Mouse (Mus musculus) kidney, embryonic 14.5 days (tissue): ENCODE measurements around the gene Rfx1. TPM values are rescaled to one million over a fixed set of nuclear protein-coding genes. Genes with fewer than 3 reads are reported as not detected.

Experiments
- ATAC-seq: fragments of 200-750 bp; cut with Nextera tagmentation; 2 replicates; pipeline ENCODE4 v1.8.0; 2017; ENCODE audit warnings: moderate number of reproducible peaks, mild to moderate bottlenecking, moderate TSS enrichment, moderate library complexity; ENCODE audit not compliant: low FRiP score, low TSS enrichment
- H3K27ac ChIP-seq: fragments of 300-500 bp; sonication (generic); 2 replicates; pipeline ENCODE4 v1.5.1; 2014; ENCODE audit warnings: low read depth, mild to moderate bottlenecking, low read length, moderate library complexity, mixed read lengths
- H3K27me3 ChIP-seq: fragments of 300-500 bp; sonication (generic); 2 replicates; pipeline ENCODE4 v1.6.1; 2014; ENCODE audit warnings: mild to moderate bottlenecking, low read length; ENCODE audit not compliant: control insufficient read depth, insufficient read depth
- H3K36me3 ChIP-seq: fragments of 300-500 bp; sonication (generic); 2 replicates; pipeline ENCODE4 v1.6.1; 2014; ENCODE audit warnings: low read length, mixed read lengths; ENCODE audit not compliant: control insufficient read depth, insufficient read depth
- H3K4me1 ChIP-seq: fragments of 300-500 bp; sonication (generic); 2 replicates; pipeline ENCODE4 v1.6.1; 2014; ENCODE audit warnings: low read length, mixed read lengths; ENCODE audit not compliant: control insufficient read depth, insufficient read depth
- H3K4me2 ChIP-seq: fragments of 300-500 bp; sonication (generic); replicated peaks from 2 replicates; pipeline ENCODE4 v1.6.1; 2014; ENCODE audit warnings: low read depth, mild to moderate bottlenecking, low read length
- H3K4me3 ChIP-seq: fragments of 300-500 bp; sonication (generic); 2 replicates; pipeline ENCODE4 v1.5.1; 2014; ENCODE audit warnings: mild to moderate bottlenecking, low read length
- H3K9ac ChIP-seq: fragments of 300-500 bp; sonication (generic); 2 replicates; pipeline ENCODE4 v1.6.1; 2014; ENCODE audit warnings: low read depth, mild to moderate bottlenecking, low read length, moderate library complexity
- H3K9me3 ChIP-seq: fragments of 300-500 bp; sonication (generic); 2 replicates; pipeline ENCODE4 v1.6.1; 2016; ENCODE audit warnings: low read length; ENCODE audit not compliant: control insufficient read depth
- WGBS: fragments of 180-500 bp; shearing (Covaris S2); extraction: QIAGEN DNeasy Blood & Tissue Kit; methylation state at CpG from one replicate; pipeline ENCODE4 v1.1.7; 2014; 5-methylcytosine and 5-hydroxymethylcytosine counted together
- polyA plus RNA-seq: library from polyadenylated mRNA; unstranded; fragments of >200 nt; fragmentation: Nextera tagmentation; extraction: Ambion mirVana; gene quantifications from 2 replicates; pipeline ENCODE4 v1.2.1, GENCODE M21; 2014

Gene Rfx1
- polyA plus RNA-seq, 1 experiment from 2014 or later, result 13.7 TPM

DNA sequence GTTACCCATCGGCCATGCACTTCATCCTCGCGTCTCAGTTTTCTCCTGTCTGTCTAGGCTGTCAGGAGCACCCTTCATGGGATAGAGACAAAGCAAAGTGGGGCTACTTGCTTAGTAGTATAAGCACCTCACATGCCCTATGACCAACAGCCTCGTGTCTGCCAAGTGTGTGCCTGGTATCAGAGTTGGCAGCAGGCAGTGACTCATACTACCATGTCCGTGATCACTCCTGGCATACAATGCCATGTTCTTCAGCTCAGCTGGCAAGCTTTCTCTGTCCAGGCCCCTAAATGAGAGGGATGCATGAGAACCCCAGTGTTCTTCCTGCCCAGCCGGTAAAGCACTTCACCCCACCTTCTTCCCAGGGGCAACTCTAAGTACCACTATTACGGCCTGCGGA, 24.0 kb downstream of the Rfx1 start:
- Histone ChIP-seq H3K27me3 (no peaks in the 10 kb centered on the region), H3K9me3 (no peaks in the 10 kb centered on the region), H3K9ac (no peak overlapping the region), H3K27ac (no peak overlapping the region), H3K4me1 (no peaks in the 10 kb centered on the region), H3K4me3 (no peak overlapping the region), H3K36me3 (peaks cover 81% of the 10 kb centered on the region), H3K4me2 (no peak overlapping the region)
- ATAC-seq, result no peak
- 89% methylated on average over 8 of the region's 8 CpGs for WGBS

DNA sequence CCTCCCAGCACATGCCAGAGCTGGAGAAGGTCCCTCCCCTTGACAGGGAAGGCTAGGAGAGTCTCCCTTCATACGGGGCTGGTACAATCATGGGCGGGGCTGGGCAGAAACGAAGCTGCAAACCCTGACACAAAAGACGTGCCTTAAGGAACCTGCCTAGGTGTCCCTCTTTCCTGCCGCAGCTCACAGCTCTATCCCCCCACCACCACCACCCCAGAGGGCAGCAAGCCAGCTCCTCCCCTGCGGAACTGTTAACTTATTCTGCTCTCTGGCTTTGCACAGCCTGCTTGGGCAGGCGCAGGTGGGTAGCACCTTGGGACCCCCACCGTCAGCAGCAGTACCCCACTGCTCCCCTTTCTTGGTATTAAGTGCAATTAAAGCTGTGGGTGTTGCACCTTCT, 29.4 kb downstream of the Rfx1 start:
- no peak overlapping the region for H3K9ac ChIP-seq
- no peak overlapping the region for H3K4me3 ChIP-seq
- no peak overlapping the region for H3K27ac ChIP-seq
- WGBS, result 70% methylated on average over 8 of the region's 8 CpGs
- no peaks in the 10 kb centered on the region for H3K27me3 ChIP-seq
- peaks cover 70% of the 10 kb centered on the region for H3K36me3 ChIP-seq
- no peaks in the 10 kb centered on the region for H3K9me3 ChIP-seq
- H3K4me2 ChIP-seq, result no peak overlapping the region
- ATAC-seq, result no peak
- H3K4me1 ChIP-seq, result no peaks in the 10 kb centered on the region

DNA sequence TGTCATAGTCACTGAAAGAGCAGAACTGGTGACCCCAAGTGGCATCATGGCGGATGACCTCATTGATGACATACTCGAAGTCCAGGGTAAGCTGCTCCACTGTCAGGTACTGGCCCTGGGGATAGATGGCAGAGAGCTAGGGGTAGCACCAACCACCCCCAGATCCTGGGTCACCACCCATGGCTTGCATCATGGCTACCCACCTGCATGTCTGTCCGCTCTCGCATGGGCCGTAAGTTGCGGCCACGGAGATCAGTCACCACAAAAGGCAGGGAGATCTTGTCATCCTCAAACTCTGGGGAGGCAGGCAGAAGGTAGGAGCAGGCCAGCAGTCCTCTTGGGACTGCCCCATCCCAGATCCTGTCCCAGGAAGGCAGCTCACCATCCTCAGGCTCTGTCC, 31.7 kb downstream of the Rfx1 start:
- 92% methylated on average over 7 of the region's 7 CpGs for WGBS
- Histone ChIP-seq H3K4me2 (no peak overlapping the region), H3K27ac (no peak overlapping the region), H3K4me3 (no peak overlapping the region), H3K4me1 (peaks cover 8% of the 10 kb centered on the region), H3K9me3 (no peaks in the 10 kb centered on the region), H3K9ac (no peak overlapping the region), H3K27me3 (no peaks in the 10 kb centered on the region), H3K36me3 (peaks cover 67% of the 10 kb centered on the region)
- ATAC-seq, result no peak

DNA sequence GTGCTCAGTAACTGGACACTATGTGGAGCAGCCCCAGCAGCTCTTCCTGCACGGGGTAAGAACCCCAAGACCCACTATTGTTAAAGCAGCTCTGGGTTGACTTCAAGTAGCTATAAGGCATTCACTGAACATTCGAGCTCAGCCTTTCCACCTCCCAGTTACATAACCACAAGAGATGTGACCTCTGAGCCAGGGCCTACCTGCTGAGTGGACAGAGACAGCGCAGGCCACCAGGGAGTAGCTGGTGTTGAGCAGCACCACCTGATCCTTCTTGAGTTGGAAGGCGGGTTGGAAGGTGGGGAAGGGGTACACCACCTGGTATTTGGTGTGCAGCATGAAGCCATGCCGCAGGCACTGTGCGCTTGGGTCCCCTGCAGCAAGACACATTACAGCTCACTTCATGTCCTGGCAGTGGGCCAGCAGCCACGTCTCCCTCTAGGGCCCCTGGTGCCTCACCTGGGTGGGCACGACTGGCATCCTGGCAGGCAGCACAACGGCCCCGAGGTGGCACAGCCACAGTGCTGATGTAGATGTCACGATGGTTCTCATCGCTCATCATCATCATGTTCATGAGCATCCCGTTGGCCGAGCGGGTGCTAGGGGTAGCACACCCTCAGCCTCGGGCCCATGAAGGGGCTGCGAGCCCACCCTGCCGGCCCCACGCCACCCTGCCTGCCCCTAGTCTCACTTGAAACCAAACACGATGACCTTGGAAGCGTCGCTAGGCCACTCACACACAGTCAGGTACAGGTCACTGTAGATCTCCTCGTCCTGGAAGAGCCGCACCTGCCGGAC, 35.0 kb downstream of the Rfx1 start:
- ATAC-seq, result no peak
- Histone ChIP-seq H3K4me2 (no peak overlapping the region), H3K9me3 (no peaks in the 10 kb centered on the region), H3K27ac (no peak overlapping the region), H3K9ac (no peak overlapping the region), H3K4me1 (peaks cover 13% of the 10 kb centered on the region), H3K27me3 (no peaks in the 10 kb centered on the region), H3K36me3 (peaks cover 38% of the 10 kb centered on the region), H3K4me3 (no peak overlapping the region)
- 95% methylated on average over 25 of the region's 25 CpGs for WGBS

DNA sequence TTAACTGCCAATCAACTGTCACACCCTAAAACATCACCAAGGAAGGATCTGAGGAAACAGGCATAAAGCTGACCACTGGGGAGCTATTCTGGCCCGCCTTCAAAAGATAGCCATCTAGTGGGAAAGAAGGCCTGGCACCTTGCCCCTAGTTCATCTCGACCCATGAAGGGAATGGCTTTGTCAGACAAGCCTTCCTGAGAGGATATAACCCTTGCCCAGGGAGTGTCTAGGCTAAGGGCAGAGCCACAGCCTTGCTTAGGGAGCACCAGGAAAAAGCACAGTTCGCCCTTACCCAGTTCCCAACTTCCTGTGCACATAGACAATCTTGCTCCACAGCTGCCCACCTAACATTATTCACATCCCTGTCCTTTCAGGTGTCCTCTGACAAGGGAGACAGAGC, 37.0 kb downstream of the Rfx1 start:
- H3K4me3 ChIP-seq, result peak overlapping the region; percentile 52
- H3K27ac ChIP-seq, result peak overlapping the region; percentile 2; the same call in 1 of the 2 replicates
- WGBS, result 45% methylated on average over 3 of the region's 3 CpGs
- ATAC-seq, result no peak
- peaks cover 18% of the 10 kb centered on the region for H3K36me3 ChIP-seq
- H3K27me3 ChIP-seq, result no peaks in the 10 kb centered on the region
- H3K9me3 ChIP-seq, result no peaks in the 10 kb centered on the region
- H3K9ac ChIP-seq, result peak overlapping the region; percentile 67; the same call in 1 of the 2 replicates
- peaks cover 13% of the 10 kb centered on the region for H3K4me1 ChIP-seq
- H3K4me2 ChIP-seq, result peak overlapping the region; percentile 55

DNA sequence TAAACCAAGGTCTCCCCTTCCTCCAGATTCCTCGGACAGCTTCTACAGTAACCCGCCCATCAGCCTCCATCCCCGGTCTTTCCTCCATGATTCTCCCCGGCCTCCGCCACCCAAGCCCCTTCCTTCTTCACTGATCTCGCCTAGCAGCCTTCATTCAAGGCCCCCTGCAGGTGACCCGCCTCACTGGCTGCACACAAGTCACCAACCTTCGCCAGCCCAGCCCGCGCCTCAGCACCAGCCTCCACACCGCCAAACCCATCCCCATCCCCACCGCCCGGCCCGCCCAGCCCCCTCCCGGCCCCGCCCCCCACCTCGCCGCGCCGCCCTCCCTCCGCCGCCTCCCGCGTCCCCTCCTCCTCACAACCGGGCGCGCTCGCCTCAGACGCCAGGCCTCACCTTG, 37.6 kb downstream of the Rfx1 start:
- peak overlapping the region; percentile 52 for H3K4me3 ChIP-seq
- peaks cover 14% of the 10 kb centered on the region for H3K36me3 ChIP-seq
- peak overlapping the region; percentile 67 for H3K9ac ChIP-seq
- peak; percentile 84 for ATAC-seq
- under 1% methylated on average over 28 of the region's 29 CpGs for WGBS
- H3K9me3 ChIP-seq, result no peaks in the 10 kb centered on the region
- peak overlapping the region; percentile 75; the same call in 1 of the 2 replicates for H3K27ac ChIP-seq
- no peaks in the 10 kb centered on the region for H3K27me3 ChIP-seq
- peak overlapping the region; percentile 55 for H3K4me2 ChIP-seq
- H3K4me1 ChIP-seq, result peaks cover 13% of the 10 kb centered on the region

DNA sequence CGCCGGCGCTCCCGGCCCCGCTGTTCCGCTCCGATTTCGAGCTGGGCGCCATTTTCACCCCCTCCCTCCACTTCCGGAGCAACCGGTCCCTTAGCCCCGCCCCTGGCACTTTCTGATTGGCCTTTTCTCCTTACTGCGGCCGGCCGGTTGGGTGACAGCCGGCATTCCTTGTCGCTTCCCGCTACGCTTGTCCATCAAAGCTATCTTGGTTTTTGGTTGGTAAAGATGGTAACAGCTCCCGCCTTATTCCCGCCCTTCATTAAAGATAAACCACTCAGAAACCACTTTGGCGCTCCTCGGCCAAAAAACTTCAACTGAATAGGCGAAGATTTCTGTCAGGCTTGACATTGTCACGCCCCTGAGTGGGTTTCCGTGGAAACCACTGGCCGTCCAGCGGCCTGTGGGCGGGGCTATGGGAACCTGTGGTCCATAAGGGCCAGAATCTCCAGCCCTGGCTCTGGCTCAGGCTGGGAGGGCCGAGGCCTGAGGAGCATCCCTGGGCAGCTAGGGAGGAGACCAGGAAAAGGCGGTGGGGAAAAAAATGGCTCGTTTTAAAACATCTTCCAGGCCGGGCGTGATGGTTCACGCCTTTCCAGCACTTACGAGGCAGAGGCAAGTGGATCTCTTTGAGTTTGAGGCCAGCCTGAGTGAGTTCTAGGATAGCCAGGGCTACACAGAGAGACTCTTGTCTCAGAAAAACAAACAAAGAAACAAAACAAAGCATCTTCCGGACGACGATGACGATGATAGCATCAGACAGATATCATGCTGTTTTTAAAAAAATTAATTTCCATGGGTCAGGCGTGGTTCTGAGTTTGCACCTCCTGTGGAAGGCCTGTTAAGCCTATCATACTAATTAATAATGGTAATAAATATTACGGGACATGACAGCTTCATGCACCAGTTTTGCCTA, 38.3 kb downstream of the Rfx1 start, which contains the start of gene Dcaf15:
Gene Dcaf15 (minus strand): TSS at position 72 of the 913 bp plus-strand sequence.
- H3K4me2 ChIP-seq, result peak within 1 kb of the TSS; percentile 55
- H3K9ac ChIP-seq, result peak within 1 kb of the TSS; percentile 67
- H3K27ac ChIP-seq, result peak within 1 kb of the TSS; percentile 75; the same call in 1 of the 2 replicates
- WGBS, result 7% methylated on average over 42 of the region's 42 CpGs
- H3K4me3 ChIP-seq, result peak within 1 kb of the TSS; percentile 52
- peaks cover 14% of the 10 kb centered on the region for H3K36me3 ChIP-seq
- H3K9me3 ChIP-seq, result no peaks in the 10 kb centered on the region
- no peaks in the 10 kb centered on the region for H3K27me3 ChIP-seq
- peak; percentile 97 for ATAC-seq
- H3K4me1 ChIP-seq, result peaks cover 13% of the 10 kb centered on the region

DNA sequence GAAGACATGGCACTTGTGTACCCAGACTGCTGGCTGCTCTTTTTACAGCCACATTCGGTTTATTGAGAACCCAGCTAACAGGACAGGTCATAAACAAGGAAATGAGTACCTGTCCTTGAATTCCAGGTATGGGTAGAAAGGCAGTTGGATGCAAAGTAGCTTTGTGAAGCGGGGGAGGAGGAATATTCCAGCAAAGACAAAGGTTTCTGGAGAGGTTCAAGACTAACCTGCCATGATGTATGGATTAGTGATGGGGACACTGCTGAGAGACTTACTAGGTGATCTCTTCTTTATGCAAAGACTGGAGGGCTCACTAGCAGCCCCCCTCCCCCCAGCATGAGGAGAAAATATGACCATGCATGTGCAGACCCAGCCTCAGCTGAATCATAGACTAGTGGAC, 39.0 kb downstream of the Rfx1 start:
- no peak for ATAC-seq
- no peaks in the 10 kb centered on the region for H3K27me3 ChIP-seq
- H3K4me3 ChIP-seq, result no peak overlapping the region
- H3K4me2 ChIP-seq, result no peak overlapping the region
- no peak overlapping the region for H3K27ac ChIP-seq
- peak overlapping the region; percentile 2; the same call in 1 of the 2 replicates for H3K9ac ChIP-seq
- no peaks in the 10 kb centered on the region for H3K9me3 ChIP-seq
- peaks cover 13% of the 10 kb centered on the region for H3K4me1 ChIP-seq
- H3K36me3 ChIP-seq, result peaks cover 14% of the 10 kb centered on the region
- WGBS, result 71% methylated on average over 2 of the region's 2 CpGs
